ENCODE assay signal across 27 mouse cellular contexts in the genomic region with DNA sequence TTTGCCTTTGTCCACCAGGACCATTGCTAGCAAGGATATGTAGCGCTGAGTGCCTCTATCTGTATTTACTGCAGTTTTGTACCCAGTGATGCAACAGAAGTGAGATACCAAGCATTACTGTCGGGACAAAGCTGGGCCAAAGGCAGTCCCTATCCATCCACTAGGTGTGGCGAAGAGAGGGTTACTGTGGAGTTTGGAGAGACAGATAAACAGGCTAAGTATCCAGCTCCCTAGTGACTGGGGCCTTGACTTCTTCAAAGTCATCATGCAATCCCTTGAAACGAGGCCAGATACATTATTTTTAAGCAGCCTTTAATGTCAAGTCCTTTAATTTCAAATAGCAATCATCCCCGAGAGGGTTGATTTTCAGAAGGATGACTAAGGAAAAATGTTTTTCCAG. TPM values are rescaled to one million over a fixed set of nuclear protein-coding genes. Genes with fewer than 3 reads are reported as not detected.
DNase-seq lines count a peak whose midpoint lies in the region; ATAC-seq and TF ChIP-seq lines count a peak whose summit lies in the region.
"Had no signal": no experiment of that assay in that cellular context is flagged by ENCODE, and none has a peak within 500 bp of the region (broad histone marks: within the 10 kb centered on the region; RNA-seq: fewer than 3 reads in every experiment).

No protein-coding gene starts in this region.

- peak; percentile 50 for DNase-seq in adrenal gland, adult 2 months
- no peak for DNase-seq in adrenal gland, postnatal 4 days (ENCODE audit: low spot score in 2 of 2)
- DNase-seq in heart, adult 2 months = no peak
- peak; percentile 26 for DNase-seq in adrenal gland, postnatal 10 days
- peak; percentile 13 to 23 for DNase-seq in adrenal gland, postnatal 36 days
- DNase-seq: B cell, adult 2 months; cerebellum, adult 18-20 months; cerebellum, adult 9-11 months; cerebellum, postnatal 25 days; forebrain, postnatal 0 days; gastrocnemius, adult 2 months; gastrocnemius, postnatal 14 days; heart, adult 11 months; heart, postnatal 14 days; kidney, adult 18-20 months; kidney, adult 9 months had no signal

- no peak for TF ChIP-seq EP300 in heart, adult 2 months (IDR thresholded peaks at IDR 0.05; ENCODE audit: insufficient read depth, low read depth, low read length)

- H3K27me3 ChIP-seq in heart, embryonic 13.5 days (replicated peaks) = no peaks in the 10 kb centered on the region
- no peaks in the 10 kb centered on the region for H3K27me3 ChIP-seq in heart, adult 2 months (ENCODE audit: control insufficient read depth, insufficient read depth, low read length)
- H3K27me3 ChIP-seq in intestine, embryonic 15.5 days (replicated peaks) = no peaks in the 10 kb centered on the region
- H3K27me3 ChIP-seq: CH12.LX; embryonic facial prominence, embryonic 12.5 days; embryonic facial prominence, embryonic 15.5 days; hindbrain, embryonic 12.5 days; Patski had no signal

- TF ChIP-seq POLR2A in heart, adult 2 months (IDR thresholded peaks at IDR 0.05; ENCODE audit: insufficient read depth, low read depth, low read length) = no peak

- WGBS in heart, embryonic 13.5 days = 65% methylated on average over 5 of the region's 5 CpGs
- 69% methylated on average over 5 of the region's 5 CpGs for WGBS in heart, adult 2 months
- WGBS in intestine, embryonic 15.5 days = 72% methylated on average over 5 of the region's 5 CpGs

- H3K9ac ChIP-seq in heart, embryonic 13.5 days = no peak overlapping the region
- no peak overlapping the region for H3K9ac ChIP-seq in heart, adult 2 months (ENCODE audit: low read depth, low read length)
- no peak overlapping the region for H3K9ac ChIP-seq in intestine, embryonic 15.5 days
- H3K9ac ChIP-seq: embryonic facial prominence, embryonic 12.5 days; embryonic facial prominence, embryonic 15.5 days; forebrain, postnatal 0 days; hindbrain, embryonic 12.5 days had no signal

- H3K4me3 ChIP-seq in heart, embryonic 13.5 days = no peak overlapping the region
- H3K4me3 ChIP-seq in heart, adult 2 months = no peak overlapping the region
- no peak overlapping the region for H3K4me3 ChIP-seq in intestine, embryonic 15.5 days (replicated peaks)
- H3K4me3 ChIP-seq: embryonic facial prominence, embryonic 12.5 days; embryonic facial prominence, embryonic 15.5 days; gastrocnemius, adult 2 months; hindbrain, embryonic 12.5 days had no signal

- H3K4me2 ChIP-seq in heart, embryonic 13.5 days = no peak overlapping the region
- no peak overlapping the region for H3K4me2 ChIP-seq in intestine, embryonic 15.5 days (replicated peaks)
- H3K4me2 ChIP-seq: embryonic facial prominence, embryonic 12.5 days; embryonic facial prominence, embryonic 15.5 days; hindbrain, embryonic 12.5 days had no signal

- peaks cover 5% of the 10 kb centered on the region for H3K4me1 ChIP-seq in heart, embryonic 13.5 days
- H3K4me1 ChIP-seq in heart, adult 2 months (ENCODE audit: control insufficient read depth, insufficient read depth, low read length) = no peaks in the 10 kb centered on the region
- no peaks in the 10 kb centered on the region for H3K4me1 ChIP-seq in intestine, embryonic 15.5 days (replicated peaks)
- H3K4me1 ChIP-seq: embryonic facial prominence, embryonic 12.5 days; embryonic facial prominence, embryonic 15.5 days; hindbrain, embryonic 12.5 days had no signal

- H3K79me2 ChIP-seq in heart, adult 2 months (replicated peaks; ENCODE audit: control insufficient read depth, insufficient read depth, low read length) = no peaks in the 10 kb centered on the region

- H3K9me3 ChIP-seq in heart, embryonic 13.5 days = peaks cover 11% of the 10 kb centered on the region
- H3K9me3 ChIP-seq in intestine, embryonic 15.5 days = no peaks in the 10 kb centered on the region
- H3K9me3 ChIP-seq: embryonic facial prominence, embryonic 12.5 days; embryonic facial prominence, embryonic 15.5 days; G1E; hindbrain, embryonic 12.5 days had no signal

- no peak for TF ChIP-seq CTCF in heart, adult 2 months (IDR thresholded peaks at IDR 0.05)

- intact Hi-C loops in heart, adult 2 months (cut with DNase I) = no loop called here

- H3K27ac ChIP-seq in heart, embryonic 13.5 days (replicated peaks) = 0 out of 2 replicates have a peak overlapping the region, but pooled peaks have one; percentile 10
- H3K27ac ChIP-seq in heart, adult 2 months = no peak overlapping the region
- H3K27ac ChIP-seq in intestine, embryonic 15.5 days = no peak overlapping the region
- H3K27ac ChIP-seq: embryonic facial prominence, embryonic 12.5 days; embryonic facial prominence, embryonic 15.5 days; hindbrain, embryonic 12.5 days had no signal

- H3K36me3 ChIP-seq in heart, embryonic 13.5 days = no peaks in the 10 kb centered on the region
- H3K36me3 ChIP-seq in heart, adult 2 months (ENCODE audit: control insufficient read depth, insufficient read depth, low read length) = no peaks in the 10 kb centered on the region
- no peaks in the 10 kb centered on the region for H3K36me3 ChIP-seq in intestine, embryonic 15.5 days
- H3K36me3 ChIP-seq: embryonic facial prominence, embryonic 12.5 days; embryonic facial prominence, embryonic 15.5 days; G1E; hindbrain, embryonic 12.5 days had no signal

- no peak for ATAC-seq in heart, embryonic 13.5 days (ENCODE audit: extremely low read depth, insufficient number of reproducible peaks, low FRiP score, low TSS enrichment)
- ATAC-seq in intestine, embryonic 15.5 days = no peak
- ATAC-seq: forebrain, embryonic 14.5 days; forebrain, postnatal 0 days; hindbrain, embryonic 16.5 days; intestine, embryonic 16.5 days; Patski had no signal

RNA-seq across cellular contexts. Expression of gene Nab1, which starts 47.0 kb away (rescaled TPM):
- 10 to 100 TPM; 52.5 to 60.5 TPM for total RNA-seq in adrenal gland, adult 2 months (2021)
- polyA plus RNA-seq in adrenal gland, adult 2 months (2012; rRNA removed) = 6.0 and 8.4 TPM in 2 replicates
- 10 to 100 TPM; 50.6 to 54.3 TPM for total RNA-seq in adrenal gland, postnatal 4 days (2021)
- 18.8 and 19.7 TPM in 2 replicates for polyA plus RNA-seq in heart, embryonic 13.5 days (2015; fragmentation: Nextera tagmentation; extraction: Ambion mirVana)
- total RNA-seq in heart, adult 2 months (2021) = 10 to 100 TPM; 23.1 to 25.1 TPM
- 6.9 and 11.3 TPM in 2 replicates for polyA plus RNA-seq in heart, adult 2 months (2012; rRNA removed)
- 10 to 100 TPM; 45.5 to 47.2 TPM for total RNA-seq in adrenal gland, postnatal 10 days (2021)
- 10 to 100 TPM; 59.5 to 62.7 TPM for total RNA-seq in adrenal gland, postnatal 36 days (2021)
- polyA plus RNA-seq in intestine, embryonic 15.5 days (2015; fragmentation: Nextera tagmentation; extraction: Ambion mirVana) = 14.6 and 16.3 TPM in 2 replicates

Comparison
In these comparisons a context has a peak if more than half of its experiments do, and no peak if none do; other contexts are left out.
1. DNase-seq: peak in adrenal gland, adult 2 months (single experiment), adrenal gland, postnatal 10 days (single experiment) and adrenal gland, postnatal 36 days (2 of 2); none in adrenal gland, postnatal 4 days (0 of 2) and heart, adult 2 months (0 of 2).